Mouse (Mus musculus): ENCODE measurements around the gene Card6. TPM values are rescaled to one million over a fixed set of nuclear protein-coding genes. Genes with fewer than 3 reads are reported as not detected.

Card6 gene
- 0.29 and 0.54 TPM in 2 replicates for total RNA-seq (2014; rRNA removed)
- 0.08 and 0.41 TPM in 2 replicates for polyA plus RNA-seq (2015; fragmentation: Nextera tagmentation; extraction: Ambion mirVana)

DNA sequence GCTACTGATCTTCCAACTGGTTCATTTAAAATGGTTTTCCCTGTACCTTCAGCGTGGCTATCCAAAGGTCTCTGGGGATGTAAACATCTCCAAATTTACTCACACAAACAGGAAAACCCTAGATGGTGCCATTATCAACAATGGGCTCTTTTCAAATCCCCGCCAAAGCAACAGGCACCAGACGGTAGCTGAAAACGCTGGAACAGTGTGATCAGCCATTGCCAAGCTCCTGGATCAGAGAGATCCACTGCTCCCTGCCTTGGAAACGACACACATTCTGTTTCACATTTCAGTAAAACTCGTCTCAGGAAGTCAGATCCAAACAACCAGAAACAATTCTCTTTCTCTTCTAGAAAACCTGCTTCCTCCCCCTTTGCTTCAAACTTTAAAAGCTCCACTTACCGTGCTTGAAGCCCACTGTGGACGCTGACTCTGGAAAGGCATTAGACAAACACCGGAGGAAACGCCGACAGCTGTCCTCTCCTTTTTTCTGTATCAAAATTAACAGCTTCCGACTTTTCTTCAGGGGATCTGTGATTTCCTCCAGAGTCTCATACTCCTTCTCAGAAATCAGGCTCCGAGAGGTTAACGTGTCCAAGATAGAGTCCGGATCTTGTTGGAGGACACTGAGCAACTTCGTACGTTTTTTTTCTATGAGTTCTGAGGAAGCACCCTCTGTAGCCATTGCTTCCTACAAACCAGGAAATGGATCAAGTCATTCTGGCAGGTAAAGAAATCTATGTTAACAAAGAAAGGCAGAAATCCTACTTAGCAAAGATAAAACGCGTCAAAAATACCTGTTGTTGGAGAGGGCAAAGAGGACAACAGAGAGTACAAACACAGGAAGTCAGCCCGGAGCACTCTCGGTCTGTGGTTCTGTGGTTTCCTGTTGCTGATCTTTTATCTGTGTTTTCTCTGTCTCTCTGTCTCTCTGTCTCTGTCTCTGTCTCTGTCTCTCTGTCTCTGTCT lies at the start of gene Card6:
Gene Card6 (minus strand): TSS at position 854 of the 969 bp plus-strand sequence.
- no peak for TF ChIP-seq CTCF (IDR thresholded peaks at IDR 0.05; ENCODE audit: low read depth)
- DNase-seq (no peak), ATAC-seq (no peak)
- H3K4me1 ChIP-seq (ENCODE audit: insufficient read depth) = no peaks in the 10 kb centered on the region
- 0 out of 2 replicates have a peak within 1 kb of the TSS, but pooled peaks have one; percentile 11 for H3K4me3 ChIP-seq (ENCODE audit: low read depth, low read length)
- no peak within 1 kb of the TSS; the same call in 1 of the 2 replicates for H3K27ac ChIP-seq (ENCODE audit: low read depth, low read length)
- H3K27me3 ChIP-seq (ENCODE audit: insufficient read depth, low read length) = no peaks in the 10 kb centered on the region
- H3K9ac ChIP-seq = no peak within 1 kb of the TSS
- no peaks in the 10 kb centered on the region for H3K9me3 ChIP-seq (ENCODE audit: low read length)
- WGBS = 67% methylated on average over 21 of the region's 21 CpGs
- H3K4me2 ChIP-seq (ENCODE audit: low read depth) = 0 out of 2 replicates have a peak within 1 kb of the TSS, but pooled peaks have one; percentile 13
- no peaks in the 10 kb centered on the region for H3K36me3 ChIP-seq (ENCODE audit: insufficient read depth)

DNA sequence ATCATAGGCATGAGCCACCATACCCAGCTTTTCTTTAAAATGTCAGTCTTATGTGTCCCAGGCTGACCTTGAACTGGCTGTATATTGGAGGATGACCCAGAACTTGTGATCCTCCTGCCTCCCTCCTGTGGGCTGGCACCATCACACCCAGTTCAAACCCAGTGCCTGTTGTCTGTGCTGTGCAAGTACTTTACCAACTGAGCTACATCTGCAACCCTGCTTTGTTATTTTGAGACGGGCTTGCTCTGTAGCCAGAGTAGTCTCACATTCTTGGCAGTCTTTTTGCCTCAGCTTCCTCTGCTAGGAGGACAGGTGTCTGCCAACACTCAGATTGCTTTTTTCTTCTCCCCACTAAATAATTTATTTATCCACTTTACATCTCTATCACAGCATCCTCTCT lies 49.0 kb upstream of the Card6 start:
- no peaks in the 10 kb centered on the region for H3K9me3 ChIP-seq (ENCODE audit: low read length)
- no peak for DNase-seq
- no peak for TF ChIP-seq CTCF (IDR thresholded peaks at IDR 0.05; ENCODE audit: low read depth)
- no peak overlapping the region for H3K4me3 ChIP-seq (ENCODE audit: low read depth, low read length)
- no peaks in the 10 kb centered on the region for H3K27me3 ChIP-seq (ENCODE audit: insufficient read depth, low read length)
- H3K9ac ChIP-seq = no peak overlapping the region
- WGBS = 50% methylated on average over 1 of the region's 1 CpGs
- no peak overlapping the region for H3K27ac ChIP-seq (ENCODE audit: low read depth, low read length)
- no peak for ATAC-seq
- H3K4me2 ChIP-seq (ENCODE audit: low read depth) = no peak overlapping the region
- no peaks in the 10 kb centered on the region for H3K4me1 ChIP-seq (ENCODE audit: insufficient read depth)
- peaks cover 9% of the 10 kb centered on the region; the same call in 1 of the 2 replicates for H3K36me3 ChIP-seq (ENCODE audit: insufficient read depth)

DNA sequence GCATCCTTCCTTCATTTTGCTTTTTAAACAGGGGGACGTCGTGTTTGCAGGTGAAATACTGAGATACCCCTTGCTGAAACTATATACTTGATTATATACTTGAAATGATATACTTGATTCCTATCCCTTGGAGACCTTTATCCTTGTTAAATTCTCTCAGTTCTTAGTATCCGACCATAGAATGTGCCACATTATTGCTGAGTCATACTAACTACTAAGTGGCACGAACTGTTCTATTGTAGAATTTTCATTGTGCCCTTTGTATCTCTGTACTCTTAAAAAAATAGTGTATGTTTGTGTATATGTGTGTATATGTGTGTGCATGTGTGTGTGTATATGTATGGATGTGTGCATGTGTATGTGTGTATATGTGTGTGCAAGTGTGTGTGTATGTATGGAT lies 48.0 kb upstream of the Card6 start:
- H3K9me3 ChIP-seq (ENCODE audit: low read length) = no peaks in the 10 kb centered on the region
- ATAC-seq (no peak), DNase-seq (no peak)
- no peaks in the 10 kb centered on the region for H3K4me1 ChIP-seq (ENCODE audit: insufficient read depth)
- H3K27me3 ChIP-seq (ENCODE audit: insufficient read depth, low read length) = no peaks in the 10 kb centered on the region
- peaks cover 4% of the 10 kb centered on the region; the same call in 1 of the 2 replicates for H3K36me3 ChIP-seq (ENCODE audit: insufficient read depth)
- TF ChIP-seq CTCF (IDR thresholded peaks at IDR 0.05; ENCODE audit: low read depth) = no peak
- 80% methylated on average over 4 of the region's 4 CpGs for WGBS
- H3K27ac ChIP-seq (ENCODE audit: low read depth, low read length) = no peak overlapping the region
- no peak overlapping the region for H3K4me2 ChIP-seq (ENCODE audit: low read depth)
- H3K4me3 ChIP-seq (ENCODE audit: low read depth, low read length) = no peak overlapping the region
- no peak overlapping the region for H3K9ac ChIP-seq

DNA sequence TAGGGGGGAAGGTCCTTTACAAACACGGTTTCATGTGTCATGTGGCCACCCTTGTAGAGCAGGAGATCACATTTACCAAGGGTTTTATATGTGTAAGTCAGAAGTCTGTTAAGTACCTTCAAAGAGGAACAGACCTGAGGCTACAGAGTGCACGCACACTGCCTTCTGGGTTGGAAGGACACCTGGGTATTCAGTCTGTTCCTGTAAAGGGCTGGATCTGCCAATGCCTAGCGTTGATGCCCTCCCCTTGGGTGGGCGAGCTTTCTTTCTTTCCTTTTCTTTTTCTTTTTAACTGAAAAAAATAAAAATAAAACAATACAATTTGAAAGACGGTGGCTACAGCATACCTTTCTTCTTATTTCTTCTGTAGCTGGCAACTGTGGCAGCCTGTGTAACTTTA lies 46.8 kb upstream of the Card6 start:
- WGBS = 47% methylated on average over 5 of the region's 5 CpGs
- no peak overlapping the region for H3K27ac ChIP-seq (ENCODE audit: low read depth, low read length)
- H3K36me3 ChIP-seq (ENCODE audit: insufficient read depth) = no peaks in the 10 kb centered on the region
- ATAC-seq = no peak
- DNase-seq = no peak
- H3K4me3 ChIP-seq (ENCODE audit: low read depth, low read length) = no peak overlapping the region
- no peak overlapping the region for H3K9ac ChIP-seq
- H3K27me3 ChIP-seq (ENCODE audit: insufficient read depth, low read length) = no peaks in the 10 kb centered on the region
- no peaks in the 10 kb centered on the region for H3K4me1 ChIP-seq (ENCODE audit: insufficient read depth)
- H3K9me3 ChIP-seq (ENCODE audit: low read length) = no peaks in the 10 kb centered on the region
- TF ChIP-seq CTCF (IDR thresholded peaks at IDR 0.05; ENCODE audit: low read depth) = no peak
- no peak overlapping the region for H3K4me2 ChIP-seq (ENCODE audit: low read depth)

DNA sequence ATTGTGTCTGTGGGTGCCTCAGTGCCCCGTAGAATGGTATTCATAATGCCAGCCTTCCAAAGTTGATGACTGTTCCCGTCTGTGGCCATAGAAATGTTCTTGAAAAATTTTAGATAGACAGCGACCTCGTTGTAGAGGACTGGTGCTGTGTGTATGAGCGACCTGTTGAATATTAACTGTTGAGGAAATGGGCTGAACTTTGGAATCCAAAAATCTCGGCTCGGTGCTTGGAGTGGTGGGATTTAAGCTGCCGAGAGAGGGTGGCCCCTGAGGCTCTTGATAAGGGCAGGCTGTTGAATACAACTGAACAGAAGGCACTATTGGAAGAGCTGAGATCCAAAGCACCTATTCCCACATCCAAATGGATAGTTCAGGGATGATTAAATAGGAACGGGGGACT lies 46.3 kb upstream of the Card6 start:
- Histone ChIP-seq H3K9me3 (ENCODE audit: low read length) (no peaks in the 10 kb centered on the region), H3K9ac (no peak overlapping the region), H3K27me3 (ENCODE audit: insufficient read depth, low read length) (no peaks in the 10 kb centered on the region), H3K4me2 (ENCODE audit: low read depth) (no peak overlapping the region), H3K36me3 (ENCODE audit: insufficient read depth) (no peaks in the 10 kb centered on the region), H3K4me3 (ENCODE audit: low read depth, low read length) (no peak overlapping the region), H3K4me1 (ENCODE audit: insufficient read depth) (no peaks in the 10 kb centered on the region), H3K27ac (ENCODE audit: low read depth, low read length) (no peak overlapping the region)
- ATAC-seq (no peak), DNase-seq (no peak)
- TF ChIP-seq CTCF (IDR thresholded peaks at IDR 0.05; ENCODE audit: low read depth) = no peak
- WGBS = 84% methylated on average over 9 of the region's 9 CpGs

DNA sequence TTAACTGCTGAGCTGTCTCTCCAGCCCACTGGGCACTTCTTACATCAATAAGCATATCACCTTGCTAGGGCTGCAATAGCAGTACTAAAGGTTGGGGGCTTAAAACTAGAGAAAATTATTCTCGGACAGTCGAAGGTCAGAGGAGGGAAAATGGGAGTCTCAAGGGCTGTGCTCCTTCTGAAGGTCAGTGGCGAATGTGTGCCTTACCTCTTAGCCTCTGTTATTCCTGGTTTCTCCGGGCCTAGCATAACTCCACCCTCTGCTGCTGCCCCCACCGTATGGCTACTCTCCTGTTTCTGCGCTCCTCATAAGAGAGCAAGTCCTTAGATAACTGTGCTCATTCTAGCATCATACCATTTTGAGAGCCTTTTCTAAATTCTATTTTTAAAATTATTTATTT lies 43.8 kb upstream of the Card6 start:
- no peak for DNase-seq
- Histone ChIP-seq H3K4me2 (ENCODE audit: low read depth) (no peak overlapping the region), H3K27ac (ENCODE audit: low read depth, low read length) (no peak overlapping the region), H3K27me3 (ENCODE audit: insufficient read depth, low read length) (no peaks in the 10 kb centered on the region), H3K36me3 (ENCODE audit: insufficient read depth) (no peaks in the 10 kb centered on the region), H3K9ac (no peak overlapping the region), H3K4me1 (ENCODE audit: insufficient read depth) (peaks cover 3% of the 10 kb centered on the region; the same call in 1 of the 2 replicates), H3K9me3 (ENCODE audit: low read length) (no peaks in the 10 kb centered on the region), H3K4me3 (ENCODE audit: low read depth, low read length) (no peak overlapping the region)
- ATAC-seq = no peak
- WGBS = 91% methylated on average over 6 of the region's 6 CpGs
- TF ChIP-seq CTCF (IDR thresholded peaks at IDR 0.05; ENCODE audit: low read depth) = no peak

DNA sequence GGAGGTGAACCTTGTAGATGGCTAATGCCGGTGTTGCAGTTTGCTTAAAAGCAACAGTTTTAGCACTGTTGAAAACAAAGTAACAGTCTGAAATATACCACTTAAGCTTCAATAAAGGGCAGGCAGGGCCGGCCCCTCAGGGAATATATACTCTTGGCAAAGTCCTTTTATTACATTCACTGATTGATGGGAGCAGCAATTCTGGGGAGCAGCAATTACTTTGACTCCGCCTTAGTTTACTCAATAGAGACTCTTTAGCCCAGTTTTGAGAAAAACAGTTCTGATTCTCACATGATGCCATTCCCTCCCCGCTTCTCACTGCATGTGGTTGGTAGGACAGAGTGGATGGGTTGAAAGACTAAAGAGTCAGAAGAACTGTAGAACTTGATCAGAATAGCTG lies 40.8 kb upstream of the Card6 start:
- Histone ChIP-seq H3K36me3 (ENCODE audit: insufficient read depth) (no peaks in the 10 kb centered on the region), H3K27ac (ENCODE audit: low read depth, low read length) (no peak overlapping the region), H3K4me1 (ENCODE audit: insufficient read depth) (peaks cover 12% of the 10 kb centered on the region), H3K4me2 (ENCODE audit: low read depth) (no peak overlapping the region), H3K9me3 (ENCODE audit: low read length) (no peaks in the 10 kb centered on the region), H3K27me3 (ENCODE audit: insufficient read depth, low read length) (no peaks in the 10 kb centered on the region), H3K9ac (no peak overlapping the region), H3K4me3 (ENCODE audit: low read depth, low read length) (no peak overlapping the region)
- DNase-seq = no peak
- no peak for ATAC-seq
- TF ChIP-seq CTCF (IDR thresholded peaks at IDR 0.05; ENCODE audit: low read depth) = no peak
- WGBS = 41% methylated on average over 4 of the region's 4 CpGs
